Mouse (Mus musculus) embryo, embryonic 9.5 days (tissue): ENCODE results near the gene Dscam.

ENCODE experiments used
- DNase-seq: peaks from one replicate; pipeline ENCODE4 v3.0.0-alpha.2; 2017; ENCODE audit errors: extremely low spot score

The Dscam gene

GRCm38 (mm10) chr16:97170513-97171081 is at the start of gene Dscam:
Gene Dscam, minus strand, starts transcription at chr16:97170752.
- peak; percentile 65 for DNase-seq

DNA sequence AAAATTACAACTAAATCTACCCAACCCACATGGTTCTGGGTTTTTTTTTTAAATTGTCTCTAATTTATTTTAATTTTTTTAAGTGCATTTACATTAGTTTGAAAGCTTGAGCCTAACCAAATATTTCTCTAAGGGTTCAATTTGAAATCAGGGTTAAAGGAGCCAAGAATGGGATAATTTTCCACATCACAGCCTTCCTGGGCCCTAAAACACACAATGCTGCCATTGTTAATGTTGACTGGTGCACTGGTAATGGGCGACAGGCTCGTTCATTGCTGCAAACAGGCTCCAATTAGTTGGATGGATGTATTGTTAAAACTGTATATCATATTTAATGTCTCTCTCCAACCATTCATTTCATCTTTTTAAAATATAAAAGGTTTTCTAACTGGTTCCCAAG is 48.8 kb upstream of the Dscam start:
- no peak for DNase-seq

DNA sequence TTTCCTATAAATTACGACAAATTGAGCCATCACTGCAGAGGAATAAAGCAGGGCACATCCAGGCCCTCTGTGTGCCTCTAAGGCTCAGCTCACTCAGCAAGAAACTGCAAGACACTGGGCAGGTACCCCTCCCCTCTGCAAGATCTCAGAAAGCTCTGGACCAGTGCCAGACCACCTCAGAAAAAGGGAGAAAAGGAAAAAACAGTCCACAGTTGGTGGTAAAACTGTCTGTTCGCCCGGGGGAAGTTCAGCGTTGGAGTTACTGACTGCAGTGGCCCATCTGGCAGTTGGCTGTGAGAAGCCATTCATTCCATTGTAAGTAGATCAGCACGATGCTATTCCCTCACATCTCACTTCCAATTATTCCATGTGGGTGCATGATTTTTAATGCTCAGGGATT is 39.4 kb upstream of the Dscam start:
- no peak for DNase-seq

DNA sequence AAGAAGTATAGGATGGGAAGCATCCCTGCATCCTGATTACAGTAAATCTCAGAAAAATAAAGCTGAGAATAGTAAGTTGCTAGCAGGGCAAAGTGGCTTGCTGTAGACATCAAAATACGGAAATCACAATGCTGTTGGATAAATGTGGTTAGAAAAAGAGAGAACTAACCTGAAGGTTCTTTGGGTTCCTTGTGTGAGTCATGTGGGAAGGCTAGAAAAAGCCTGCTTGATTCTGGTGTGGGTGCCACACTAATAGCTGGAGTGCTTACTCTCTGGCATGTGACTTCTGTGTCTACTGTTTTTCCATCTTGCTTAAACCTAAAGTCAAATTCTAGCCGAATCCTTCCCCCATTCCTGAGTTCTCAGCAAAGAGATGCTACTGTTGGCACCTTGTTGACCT is 37.7 kb upstream of the Dscam start:
- no peak for DNase-seq

GRCm38 (mm10) chr16:97204090-97204489 is 33.5 kb upstream of the Dscam start:
- no peak for DNase-seq

- DNase-seq = no peak
Observed at GRCm38 (mm10) chr16:97203554-97203953, 33.0 kb upstream of the Dscam start.

- DNase-seq = no peak
Observed at GRCm38 (mm10) chr16:97194630-97195029, 24.1 kb upstream of the Dscam start.

DNA sequence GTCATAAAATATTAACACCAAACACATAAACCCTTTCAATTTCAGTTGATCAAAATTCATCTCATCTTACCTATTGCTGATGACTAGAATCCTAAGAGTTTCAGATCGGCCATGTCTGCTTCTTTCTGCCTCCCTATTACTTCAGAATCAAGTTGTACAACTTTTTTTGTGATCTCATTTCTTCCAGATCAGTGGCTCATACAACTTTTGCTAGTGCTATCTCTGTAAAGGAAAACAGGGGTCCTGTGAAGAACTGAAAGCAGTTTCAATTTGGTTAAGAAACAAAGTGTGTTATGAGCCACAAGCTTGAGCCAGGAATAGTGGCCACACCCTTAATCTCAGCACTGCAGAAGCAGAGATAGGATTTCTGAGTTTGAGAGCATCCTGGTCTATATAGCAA is 23.6 kb upstream of the Dscam start:
- no peak for DNase-seq

DNA sequence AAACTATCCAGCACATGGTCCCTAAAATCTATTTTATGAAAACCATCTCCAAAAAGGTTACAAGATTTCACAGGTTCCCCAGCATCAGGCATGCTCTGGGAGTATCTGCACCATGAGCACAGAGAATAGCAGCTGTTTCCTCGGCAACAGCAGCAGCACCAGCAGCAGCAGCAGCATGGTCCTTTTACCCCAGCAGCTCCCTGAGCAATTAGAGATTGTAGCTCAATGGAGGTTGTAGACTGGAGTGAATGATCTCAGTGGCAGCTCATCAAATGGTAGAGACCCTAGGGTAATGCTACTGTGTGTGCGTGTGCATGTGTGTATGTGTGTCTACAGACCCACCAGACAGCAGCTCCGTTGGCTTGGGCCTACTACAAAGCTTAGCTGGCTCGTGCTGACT is 21.7 kb upstream of the Dscam start:
- DNase-seq = no peak

- DNase-seq = no peak
Observed at GRCm38 (mm10) chr16:97190604-97191003, 20.1 kb upstream of the Dscam start.

GRCm38 (mm10) chr16:97171500-97171899 is 948 bp upstream of the Dscam start:
- DNase-seq = peak; percentile 2

DNA sequence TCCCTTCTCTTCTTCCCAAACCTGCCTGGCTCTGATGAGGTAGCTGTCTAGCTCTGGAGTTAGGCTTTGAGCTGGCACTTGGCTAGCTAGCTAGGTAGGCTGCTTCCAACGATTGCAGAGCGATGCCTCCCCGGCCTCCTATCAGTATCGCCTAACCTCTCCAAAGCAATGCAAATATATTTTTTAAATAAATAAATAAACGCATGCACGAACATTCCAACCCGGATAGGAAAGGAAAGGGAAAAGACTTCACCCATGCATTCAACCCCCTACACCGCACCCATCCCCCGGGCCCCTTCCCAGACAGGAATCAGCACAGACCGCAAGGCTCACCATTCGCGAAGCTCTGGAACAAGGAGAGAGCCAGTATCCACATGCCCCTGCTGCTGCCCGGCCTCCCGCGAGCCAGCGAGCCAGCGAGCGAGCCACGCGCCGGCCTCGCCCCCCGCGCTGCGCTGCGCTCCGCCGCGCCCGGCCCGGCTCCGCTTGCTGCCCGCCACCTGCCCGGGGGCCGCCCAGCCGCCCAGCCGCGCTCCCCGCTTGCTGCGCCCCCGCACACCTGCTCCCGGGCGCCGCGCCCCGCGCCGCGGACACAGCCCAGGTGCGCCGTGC is 545 bp downstream of the Dscam start:
- peak; percentile 31 for DNase-seq

DNA sequence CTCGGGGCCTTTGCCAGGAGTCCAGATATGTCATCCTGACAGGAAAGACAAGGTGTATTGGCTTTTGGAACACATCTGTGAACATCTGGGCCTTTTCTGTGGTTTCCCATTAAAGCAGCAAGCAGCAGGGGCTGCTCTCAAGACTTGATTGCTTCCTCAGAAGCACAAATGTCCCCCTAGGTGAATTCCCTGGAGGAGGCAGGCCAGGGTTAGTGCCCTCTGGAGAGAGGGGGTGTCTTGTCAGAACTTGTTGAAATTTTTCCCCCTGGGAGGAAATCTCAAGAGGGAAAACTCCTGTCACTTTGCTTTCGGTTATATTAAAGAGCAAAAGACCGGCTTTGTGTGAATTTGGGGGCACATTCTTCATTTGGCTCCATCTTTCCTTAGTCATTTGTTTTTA is 1.9 kb downstream of the Dscam start:
- DNase-seq = no peak

GRCm38 (mm10) chr16:97168030-97168429 is 2.5 kb downstream of the Dscam start:
- DNase-seq = no peak

- DNase-seq = no peak
Observed at GRCm38 (mm10) chr16:97166166-97166565, 4.4 kb downstream of the Dscam start.

- peak; percentile 53 for DNase-seq
Observed at GRCm38 (mm10) chr16:97165444-97166121, 5.0 kb downstream of the Dscam start.

DNA sequence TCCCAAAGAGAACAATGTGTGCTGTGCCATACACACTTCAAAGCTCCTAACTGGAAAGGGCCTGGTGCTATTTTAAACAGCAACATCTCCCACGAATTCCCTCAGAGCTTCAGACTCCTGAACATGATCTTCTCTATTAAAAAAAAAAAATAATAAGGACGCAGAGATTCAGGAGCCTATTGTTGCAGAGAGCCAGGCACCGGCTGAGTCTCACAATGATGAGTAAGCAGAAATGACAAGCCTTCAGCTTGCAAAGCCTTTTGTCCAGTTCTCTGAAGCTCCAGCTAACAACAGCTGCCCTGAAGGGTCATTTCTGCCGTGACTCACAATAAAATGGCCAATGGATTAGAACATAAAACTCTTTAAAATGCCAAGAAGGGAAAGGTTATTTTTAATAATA is 12.3 kb downstream of the Dscam start:
- no peak for DNase-seq

DNA sequence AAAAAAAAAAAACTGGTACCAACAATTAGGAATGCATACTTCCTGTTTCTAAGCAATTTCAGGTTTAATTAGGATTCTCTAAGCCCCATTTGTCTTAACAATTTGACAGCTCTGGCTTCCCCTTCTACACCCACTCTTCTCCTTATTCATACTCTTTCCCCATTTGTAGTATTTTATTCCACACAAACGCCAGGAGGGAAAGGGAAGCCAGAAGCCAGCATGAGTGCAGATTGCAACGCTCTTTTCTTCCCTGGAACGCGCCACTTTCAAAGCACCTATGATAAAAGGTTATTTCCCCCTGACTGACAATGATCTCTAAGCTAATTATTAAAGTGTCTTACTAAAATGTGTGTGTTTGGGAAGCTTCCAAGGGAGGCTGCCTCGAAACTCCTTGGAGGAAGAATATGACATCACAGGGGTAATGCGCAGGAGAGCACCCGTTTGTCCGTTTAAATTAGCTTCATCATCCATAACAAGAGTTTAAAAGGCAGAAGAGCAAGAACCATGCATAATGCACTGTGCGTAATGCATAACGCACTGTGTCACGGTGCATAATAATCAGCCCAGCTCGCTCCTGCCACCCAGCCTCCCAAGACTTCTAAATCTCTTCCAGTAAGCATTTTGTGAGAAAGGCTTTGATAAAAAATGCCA is 25.9 kb downstream of the Dscam start:
- no peak for DNase-seq

- DNase-seq = no peak
Observed at GRCm38 (mm10) chr16:97141943-97142342, 28.6 kb downstream of the Dscam start.

GRCm38 (mm10) chr16:97135003-97135827 is 35.3 kb downstream of the Dscam start:
- DNase-seq = no peak

GRCm38 (mm10) chr16:97127296-97127695 is 43.3 kb downstream of the Dscam start:
- DNase-seq = no peak

DNA sequence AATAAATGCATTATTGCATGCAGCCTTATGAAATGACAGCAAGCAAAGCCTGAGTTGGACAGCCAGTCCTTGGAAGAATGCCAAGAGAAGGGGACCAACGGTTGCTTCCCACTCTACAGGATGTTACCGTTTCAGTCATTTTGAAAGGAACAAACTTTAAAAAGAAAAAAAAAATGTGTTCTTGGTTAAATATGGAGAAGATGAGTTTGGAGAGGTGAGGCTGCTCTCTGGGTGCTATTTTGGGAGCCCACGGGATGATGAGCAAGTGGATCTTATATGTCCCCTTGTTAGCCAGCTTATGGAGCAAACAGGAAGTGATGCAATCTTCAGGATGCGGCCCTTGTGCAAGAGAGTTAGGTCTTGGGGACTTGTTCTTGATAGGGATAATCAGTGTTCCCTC is 60.5 kb downstream of the Dscam start:
- DNase-seq = no peak
